25 mouse cellular contexts compared by ENCODE assay signal in the genomic region with DNA sequence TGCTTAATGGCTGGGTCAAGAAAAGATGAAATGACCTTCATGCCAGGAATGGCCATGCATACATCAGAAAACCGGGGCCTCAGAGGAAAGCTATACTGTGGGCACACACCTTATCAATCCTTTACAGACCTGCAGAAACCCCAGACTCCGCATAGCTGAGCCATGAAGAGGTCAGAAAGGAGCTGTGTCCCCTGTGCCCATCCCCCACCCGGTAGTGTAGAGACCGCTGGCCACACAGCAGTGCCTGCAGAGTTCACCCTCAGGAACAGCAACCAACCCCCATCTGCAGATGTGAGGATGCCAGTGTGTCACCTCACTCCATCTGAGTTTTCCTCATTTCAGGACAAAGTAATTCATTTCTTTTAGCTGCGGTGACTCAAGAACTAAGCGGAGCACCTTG. TPM values are rescaled to one million over a fixed set of nuclear protein-coding genes. Genes with fewer than 3 reads are reported as not detected.
DNase-seq lines count a peak whose midpoint lies in the region; ATAC-seq and TF ChIP-seq lines count a peak whose summit lies in the region.
"Had no signal": no experiment of that assay in that cellular context is flagged by ENCODE, and none has a peak within 500 bp of the region (broad histone marks: within the 10 kb centered on the region; RNA-seq: fewer than 3 reads in every experiment).

No protein-coding gene starts in this region.

- H3K36me3 ChIP-seq in heart, embryonic 11.5 days (ENCODE audit: control insufficient read depth, insufficient read depth, low read length): no peaks in the 10 kb centered on the region
- no peaks in the 10 kb centered on the region for H3K36me3 ChIP-seq in heart, adult 2 months (ENCODE audit: control insufficient read depth, insufficient read depth, low read length)
- H3K36me3 ChIP-seq in hindbrain, embryonic 12.5 days: no peaks in the 10 kb centered on the region
- no peaks in the 10 kb centered on the region for H3K36me3 ChIP-seq in neural tube, embryonic 12.5 days
- H3K36me3 ChIP-seq: stomach, embryonic 15.5 days had no signal

- peaks cover 9% of the 10 kb centered on the region for H3K4me1 ChIP-seq in heart, embryonic 11.5 days (ENCODE audit: control insufficient read depth, insufficient read depth, low read length)
- H3K4me1 ChIP-seq in heart, adult 2 months (ENCODE audit: control insufficient read depth, insufficient read depth, low read length): no peaks in the 10 kb centered on the region
- peaks cover 18% of the 10 kb centered on the region for H3K4me1 ChIP-seq in hindbrain, embryonic 12.5 days
- H3K4me1 ChIP-seq in neural tube, embryonic 12.5 days: peaks cover 13% of the 10 kb centered on the region; the same call in 1 of the 2 replicates
- H3K4me1 ChIP-seq: stomach, embryonic 15.5 days had no signal

- H3K4me2 ChIP-seq in heart, embryonic 11.5 days: peak overlapping the region; percentile 41
- H3K4me2 ChIP-seq in hindbrain, embryonic 12.5 days (replicated peaks): no peak overlapping the region
- H3K4me2 ChIP-seq in neural tube, embryonic 12.5 days (replicated peaks): peak overlapping the region; percentile 53
- H3K4me2 ChIP-seq: stomach, embryonic 15.5 days had no signal

- no peak for TF ChIP-seq EP300 in heart, adult 2 months (IDR thresholded peaks at IDR 0.05; ENCODE audit: insufficient read depth, low read depth, low read length)

- ATAC-seq in heart, embryonic 11.5 days (replicated peaks; ENCODE audit: insufficient number of reproducible peaks, low FRiP score, low TSS enrichment): no peak
- 0 out of 2 replicates have a peak, but pooled peaks have one; percentile 38 for ATAC-seq in hindbrain, embryonic 12.5 days (ENCODE audit: low FRiP score)
- ATAC-seq in neural tube, embryonic 12.5 days (ENCODE audit: low FRiP score, low read depth): no peak
- ATAC-seq: intestine, postnatal 0 days; Patski had no signal

- no peak for TF ChIP-seq CTCF in heart, adult 2 months (IDR thresholded peaks at IDR 0.05)

- 23% methylated on average over 6 of the region's 6 CpGs for WGBS in heart, embryonic 11.5 days (ENCODE audit: insufficient replicate concordance)
- WGBS in heart, adult 2 months: 34% methylated on average over 6 of the region's 6 CpGs
- 57% methylated on average over 6 of the region's 6 CpGs for WGBS in hindbrain, embryonic 12.5 days
- 64% methylated on average over 6 of the region's 6 CpGs for WGBS in neural tube, embryonic 12.5 days

- H3K4me3 ChIP-seq in heart, embryonic 11.5 days (ENCODE audit: low read depth, low read length): no peak overlapping the region; the same call in 1 of the 2 replicates
- H3K4me3 ChIP-seq in heart, adult 2 months: no peak overlapping the region
- no peak overlapping the region for H3K4me3 ChIP-seq in hindbrain, embryonic 12.5 days
- no peak overlapping the region for H3K4me3 ChIP-seq in neural tube, embryonic 12.5 days
- H3K4me3 ChIP-seq: erythroblast, embryonic 14.5 days; layer of hippocampus, adult 2 months; stomach, embryonic 15.5 days had no signal

- no peaks in the 10 kb centered on the region for H3K79me2 ChIP-seq in heart, adult 2 months (replicated peaks; ENCODE audit: control insufficient read depth, insufficient read depth, low read length)

- no peak for TF ChIP-seq POLR2A in heart, adult 2 months (IDR thresholded peaks at IDR 0.05; ENCODE audit: insufficient read depth, low read depth, low read length)

- no peak for DNase-seq in heart, adult 2 months
- DNase-seq in embryo, embryonic 10.5 days (ENCODE audit: low spot score): peak; percentile 19
- DNase-seq in right cerebral cortex, postnatal 36 days (ENCODE audit: low spot score in 2 of 2): no peak
- no peak for DNase-seq in spleen, postnatal 36 days (ENCODE audit: low spot score in 2 of 2)
- DNase-seq: cerebellum, adult 9-10 months; gastrocnemius, postnatal 10 days; lung, adult 2 months; spleen, adult 18-20 months; thymus, adult 2 months had no signal

- no peaks in the 10 kb centered on the region for H3K9me3 ChIP-seq in heart, embryonic 11.5 days (replicated peaks; ENCODE audit: control insufficient read depth, low read length)
- H3K9me3 ChIP-seq in hindbrain, embryonic 12.5 days (replicated peaks): no peaks in the 10 kb centered on the region
- H3K9me3 ChIP-seq in neural tube, embryonic 12.5 days: no peaks in the 10 kb centered on the region
- H3K9me3 ChIP-seq: stomach, embryonic 15.5 days had no signal

- H3K27ac ChIP-seq in heart, embryonic 11.5 days (ENCODE audit: low read depth, low read length): no peak overlapping the region
- H3K27ac ChIP-seq in heart, adult 2 months: no peak overlapping the region
- 0 out of 2 replicates have a peak overlapping the region, but pooled peaks have one; percentile 12 for H3K27ac ChIP-seq in hindbrain, embryonic 12.5 days
- no peak overlapping the region for H3K27ac ChIP-seq in neural tube, embryonic 12.5 days
- H3K27ac ChIP-seq: layer of hippocampus, adult 2 months; stomach, embryonic 15.5 days had no signal

- 0 out of 2 replicates have a peak, but pooled peaks cover 3% of the 10 kb centered on the region for H3K27me3 ChIP-seq in heart, embryonic 11.5 days (ENCODE audit: control insufficient read depth, insufficient read depth, low read length)
- no peaks in the 10 kb centered on the region; the same call in 1 of the 2 replicates for H3K27me3 ChIP-seq in heart, adult 2 months (ENCODE audit: control insufficient read depth, insufficient read depth, low read length)
- H3K27me3 ChIP-seq in hindbrain, embryonic 12.5 days: peaks cover 2% of the 10 kb centered on the region; the same call in 1 of the 2 replicates
- H3K27me3 ChIP-seq in neural tube, embryonic 12.5 days (replicated peaks): no peaks in the 10 kb centered on the region

- no peak overlapping the region for H3K9ac ChIP-seq in heart, embryonic 11.5 days (ENCODE audit: low read depth, low read length)
- H3K9ac ChIP-seq in heart, adult 2 months (ENCODE audit: low read depth, low read length): no peak overlapping the region
- H3K9ac ChIP-seq in hindbrain, embryonic 12.5 days: no peak overlapping the region
- no peak overlapping the region for H3K9ac ChIP-seq in neural tube, embryonic 12.5 days
- H3K9ac ChIP-seq: stomach, embryonic 15.5 days had no signal

- intact Hi-C loops in heart, adult 2 months (cut with DNase I): no loop called here

RNA-seq across cellular contexts. Expression of gene Zdhhc25, which starts 39.5 kb away (rescaled TPM):
- polyA plus RNA-seq in heart, embryonic 11.5 days (2014; fragmentation: Nextera tagmentation; extraction: Ambion mirVana): not detected in 2 replicates
- not detected for total RNA-seq in heart, adult 2 months (2021)
- 0.10 and 0.26 TPM in 2 replicates for polyA plus RNA-seq in heart, adult 2 months (2012; rRNA removed)
- polyA plus RNA-seq in hindbrain, embryonic 12.5 days (2016; fragmentation: Nextera tagmentation; extraction: Ambion mirVana): not detected in 2 replicates
- polyA plus RNA-seq in neural tube, embryonic 12.5 days (2016; fragmentation: Nextera tagmentation; extraction: Ambion mirVana): not detected in 2 replicates
- total RNA-seq: adrenal gland, postnatal 4 days; gastrocnemius, postnatal 10 days; heart, postnatal 25 days; layer of hippocampus, adult 2 months; left cerebral cortex, adult 18-20 months; left cerebral cortex, postnatal 4 days; liver, adult 2 months; monocyte, adult 5-6 weeks had no signal
- polyA plus RNA-seq: erythroblast, embryonic 14.5 days; intestine, postnatal 0 days; kidney, embryonic 16.5 days; liver, adult 2 months; lung, adult 2 months; Patski; stomach, embryonic 15.5 days; thymus, adult 2 months; urinary bladder, adult 2 months had no signal
